Mouse (Mus musculus) G1E (cell line): Measurements from ENCODE around the gene Mertk.

Experiments
- CTCF ChIP-seq: IDR thresholded peaks from 2 replicates; pipeline ENCODE4 v1.5.1; 2012; ENCODE audit warnings: low read depth, low read length, inconsistent platforms, mixed read lengths
- GATA2 ChIP-seq: IDR thresholded peaks from 2 replicates; pipeline ENCODE4 v1.6.1; 2012; ENCODE audit warnings: low read depth, low read length, inconsistent platforms, borderline replicate concordance
- TAL1 ChIP-seq: conservative IDR thresholded peaks from 2 replicates; pipeline ENCODE4 v1.6.1; 2012; ENCODE audit warnings: low read depth, low read length, inconsistent platforms, mixed read lengths

GRCm38 (mm10) chr2:128803441-128803840 is 104.7 kb downstream of the Mertk start:
- TF ChIP-seq GATA2 (no peak), TAL1 (no peak), CTCF (no peak)
